Mouse (Mus musculus) hindbrain, embryonic 14.5 days (tissue): Measurements from ENCODE around the gene Bnipl. TPM values are rescaled to one million over a fixed set of nuclear protein-coding genes. Genes with fewer than 3 reads are reported as not detected.
"Not testable (repeated sequence)": the region's sequence is repeated elsewhere in the genome, so short reads cannot be mapped to it uniquely, and the experiment has no call there.

Experiments used
- ATAC-seq: fragments of 200-750 bp; cut with Nextera tagmentation; 2 replicates; pipeline ENCODE4 v1.8.0; 2017; ENCODE audit warnings: moderate number of reproducible peaks, mild to moderate bottlenecking, moderate TSS enrichment, moderate library complexity; ENCODE audit not compliant: low FRiP score
- DNase-seq: peaks from one replicate; pipeline ENCODE4 v3.0.0-alpha.2; 2015; ENCODE audit warnings: low spot score
- H3K27ac ChIP-seq: fragments of 300-500 bp; sonication (generic); 2 replicates; pipeline ENCODE4 v1.5.1; 2014; ENCODE audit warnings: mild to moderate bottlenecking, moderate library complexity
- H3K27me3 ChIP-seq: fragments of 300-500 bp; sonication (generic); 2 replicates; pipeline ENCODE4 v1.6.1; 2014; ENCODE audit warnings: mild to moderate bottlenecking, low read length, mixed read lengths; ENCODE audit not compliant: control insufficient read depth, insufficient read depth
- H3K36me3 ChIP-seq: fragments of 300-500 bp; sonication (generic); replicated peaks from 2 replicates; pipeline ENCODE4 v1.6.1; 2014; ENCODE audit not compliant: control insufficient read depth, insufficient read depth
- H3K4me1 ChIP-seq: fragments of 300-500 bp; sonication (generic); replicated peaks from 2 replicates; pipeline ENCODE4 v1.6.1; 2014; ENCODE audit warnings: antibody characterized with exemption, low read length, mixed read lengths; ENCODE audit not compliant: control insufficient read depth, insufficient read depth
- H3K4me2 ChIP-seq: fragments of 300-500 bp; sonication (generic); replicated peaks from 2 replicates; pipeline ENCODE4 v1.6.1; 2014; ENCODE audit warnings: mild to moderate bottlenecking, moderate library complexity
- H3K4me3 ChIP-seq: fragments of 300-500 bp; sonication (generic); replicated peaks from 2 replicates; pipeline ENCODE4 v1.5.1; 2014; ENCODE audit warnings: mild to moderate bottlenecking, low read length
- H3K9ac ChIP-seq: fragments of 300-500 bp; sonication (generic); 2 replicates; pipeline ENCODE4 v1.6.1; 2014
- H3K9me3 ChIP-seq: fragments of 300-500 bp; sonication (generic); 2 replicates; pipeline ENCODE4 v1.6.1; 2016; ENCODE audit warnings: low read length; ENCODE audit not compliant: control insufficient read depth
- WGBS: fragments of 180-500 bp; shearing (Covaris S2); extraction: QIAGEN DNeasy Blood & Tissue Kit; methylation state at CpG from one replicate; pipeline ENCODE4 v1.1.7; 2014; 5-methylcytosine and 5-hydroxymethylcytosine counted together
- polyA plus RNA-seq: library from polyadenylated mRNA; unstranded; fragments of >200 nt; fragmentation: Nextera tagmentation; extraction: Ambion mirVana; gene quantifications from 2 replicates; pipeline ENCODE4 v1.2.1, GENCODE M21; 2014

The Bnipl gene
- polyA plus RNA-seq, 1 experiment from 2014 or later: not detected

- not testable (repeated sequence) for H3K27ac ChIP-seq, H3K4me3 ChIP-seq, H3K9ac ChIP-seq, H3K4me2 ChIP-seq, H3K4me1 ChIP-seq, DNase-seq, ATAC-seq, H3K27me3 ChIP-seq, H3K9me3 ChIP-seq
- H3K36me3 ChIP-seq: peaks cover 29% of the 10 kb centered on the region
- WGBS: 94% methylated on average over 7 of the region's 10 CpGs
Observed at GRCm38 (mm10) chr3:95212889-95213608, 37.9 kb downstream of the Bnipl start.

- Histone ChIP-seq H3K9ac (no peak overlapping the region), H3K27me3 (no peaks in the 10 kb centered on the region), H3K36me3 (peaks cover 41% of the 10 kb centered on the region), H3K4me3 (no peak overlapping the region), H3K4me2 (no peak overlapping the region), H3K4me1 (no peaks in the 10 kb centered on the region), H3K9me3 (no peaks in the 10 kb centered on the region), H3K27ac (no peak overlapping the region)
- DNase-seq (no peak), ATAC-seq (no peak)
- 52% methylated on average over 2 of the region's 2 CpGs for WGBS
Observed at GRCm38 (mm10) chr3:95210585-95210984, 40.4 kb downstream of the Bnipl start.

DNA sequence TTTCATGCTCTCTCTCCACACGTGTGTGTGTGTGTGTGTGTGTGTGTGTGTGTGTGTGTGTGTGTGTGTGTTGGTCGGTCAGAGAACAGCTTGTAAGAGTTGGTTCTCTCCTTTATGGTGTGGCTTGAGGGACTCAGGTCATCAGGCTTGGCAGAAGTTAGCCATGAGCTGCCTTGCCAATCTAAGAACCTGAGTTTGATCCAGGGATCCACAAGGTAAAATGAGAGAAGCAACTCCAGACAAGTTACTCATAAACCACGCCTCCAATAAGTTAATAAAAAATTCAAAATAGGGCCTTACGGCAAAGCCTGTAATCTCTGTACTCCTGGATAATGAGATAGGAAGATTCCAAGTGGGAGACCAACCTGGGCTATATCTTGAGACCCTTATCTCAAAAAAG is 42.7 kb downstream of the Bnipl start:
- Histone ChIP-seq H3K4me1 (no peaks in the 10 kb centered on the region), H3K9me3 (no peaks in the 10 kb centered on the region), H3K36me3 (peaks cover 54% of the 10 kb centered on the region), H3K27me3 (no peaks in the 10 kb centered on the region), H3K4me2 (no peak overlapping the region), H3K27ac (no peak overlapping the region), H3K9ac (no peak overlapping the region), H3K4me3 (no peak overlapping the region)
- WGBS: 93% methylated on average over 4 of the region's 4 CpGs
- no peak for DNase-seq
- ATAC-seq: no peak

GRCm38 (mm10) chr3:95203880-95204279 is 47.1 kb downstream of the Bnipl start:
- DNase-seq (no peak), ATAC-seq (no peak)
- Histone ChIP-seq H3K27me3 (no peaks in the 10 kb centered on the region), H3K4me3 (no peak overlapping the region), H3K36me3 (peaks cover 89% of the 10 kb centered on the region), H3K9me3 (no peaks in the 10 kb centered on the region), H3K4me1 (no peaks in the 10 kb centered on the region), H3K9ac (no peak overlapping the region), H3K4me2 (no peak overlapping the region), H3K27ac (no peak overlapping the region)
- WGBS: 91% methylated on average over 6 of the region's 6 CpGs

- Histone ChIP-seq H3K9me3 (no peaks in the 10 kb centered on the region), H3K27ac (no peak overlapping the region), H3K9ac (no peak overlapping the region), H3K4me2 (no peak overlapping the region), H3K4me1 (no peaks in the 10 kb centered on the region), H3K4me3 (no peak overlapping the region), H3K27me3 (no peaks in the 10 kb centered on the region), H3K36me3 (peaks cover 95% of the 10 kb centered on the region)
- WGBS: 79% methylated on average over 2 of the region's 2 CpGs
- ATAC-seq: no peak
- DNase-seq: no peak
Observed at GRCm38 (mm10) chr3:95200562-95200961, 50.4 kb downstream of the Bnipl start.

DNA sequence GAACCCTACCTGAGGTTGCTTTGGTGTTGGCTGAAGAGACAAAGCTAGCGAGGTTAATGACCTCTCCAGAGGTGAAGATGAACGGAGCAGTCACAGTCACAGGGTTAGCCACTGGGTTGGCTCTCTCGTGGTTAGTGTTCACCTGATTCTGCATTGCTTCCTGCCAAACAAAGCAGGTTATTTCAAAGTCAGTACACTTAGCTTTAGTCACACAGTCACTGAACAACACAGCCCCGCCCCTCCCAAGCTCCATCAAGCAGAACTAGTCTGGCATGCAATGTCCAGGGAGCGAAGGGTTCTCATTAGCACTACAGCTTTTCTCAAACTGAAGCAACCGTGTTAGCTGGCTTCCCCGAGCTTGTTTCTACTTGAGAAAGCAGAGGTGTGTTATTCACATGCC is 50.9 kb downstream of the Bnipl start:
- WGBS: 81% methylated on average over 7 of the region's 7 CpGs
- H3K27me3 ChIP-seq: no peaks in the 10 kb centered on the region
- no peak overlapping the region for H3K27ac ChIP-seq
- H3K4me2 ChIP-seq: no peak overlapping the region
- H3K9ac ChIP-seq: no peak overlapping the region
- H3K9me3 ChIP-seq: no peaks in the 10 kb centered on the region
- H3K4me1 ChIP-seq: no peaks in the 10 kb centered on the region
- peaks cover 95% of the 10 kb centered on the region for H3K36me3 ChIP-seq
- DNase-seq: no peak
- no peak for ATAC-seq
- H3K4me3 ChIP-seq: no peak overlapping the region

DNA sequence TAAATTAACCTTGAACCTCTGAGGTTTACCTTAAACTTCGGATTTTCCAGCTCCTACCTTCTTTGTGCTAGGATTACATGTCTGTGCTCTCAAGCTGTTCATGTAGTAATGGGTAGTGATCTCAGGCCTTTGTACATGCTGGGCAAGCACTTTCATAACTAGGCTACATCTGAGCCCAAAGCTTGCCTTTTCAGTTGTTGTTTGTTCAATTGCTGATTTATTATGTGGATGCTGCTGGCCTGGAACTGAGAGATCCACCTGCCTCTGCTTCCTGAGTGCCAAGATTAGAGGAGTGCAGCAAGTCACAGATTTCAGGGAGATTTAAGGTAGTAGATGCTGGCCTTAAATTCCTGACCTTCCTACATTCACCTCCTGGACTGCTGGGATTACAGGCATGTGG is 51.9 kb downstream of the Bnipl start:
- Histone ChIP-seq H3K4me2 (no peak overlapping the region), H3K4me3 (no peak overlapping the region), H3K36me3 (peaks cover 92% of the 10 kb centered on the region), H3K9me3 (no peaks in the 10 kb centered on the region), H3K27ac (no peak overlapping the region), H3K27me3 (no peaks in the 10 kb centered on the region), H3K9ac (no peak overlapping the region), H3K4me1 (no peaks in the 10 kb centered on the region)
- no peak for DNase-seq
- 89% methylated on average over 1 of the region's 1 CpGs for WGBS
- no peak for ATAC-seq

GRCm38 (mm10) chr3:95195772-95196171 is 55.2 kb downstream of the Bnipl start:
- no peaks in the 10 kb centered on the region for H3K27me3 ChIP-seq
- no peak overlapping the region for H3K4me3 ChIP-seq
- no peaks in the 10 kb centered on the region for H3K4me1 ChIP-seq
- H3K9ac ChIP-seq: no peak overlapping the region
- no peak overlapping the region for H3K27ac ChIP-seq
- WGBS: 89% methylated on average over 2 of the region's 2 CpGs
- H3K36me3 ChIP-seq: peaks cover 67% of the 10 kb centered on the region
- no peak for DNase-seq
- no peaks in the 10 kb centered on the region for H3K9me3 ChIP-seq
- no peak overlapping the region for H3K4me2 ChIP-seq
- no peak for ATAC-seq

- Histone ChIP-seq H3K4me2 (no peak overlapping the region), H3K27me3 (no peaks in the 10 kb centered on the region), H3K9me3 (no peaks in the 10 kb centered on the region), H3K27ac (no peak overlapping the region), H3K9ac (no peak overlapping the region), H3K36me3 (peaks cover 66% of the 10 kb centered on the region), H3K4me3 (no peak overlapping the region), H3K4me1 (no peaks in the 10 kb centered on the region)
- 81% methylated on average over 6 of the region's 6 CpGs for WGBS
- DNase-seq (no peak), ATAC-seq (no peak)
Observed at GRCm38 (mm10) chr3:95194721-95195135, 56.3 kb downstream of the Bnipl start.
